Mouse (Mus musculus) bone marrow, adult 2 months (tissue): ENCODE measurements around the gene Exoc6. TPM values are rescaled to one million over a fixed set of nuclear protein-coding genes. Genes with fewer than 3 reads are reported as not detected.
"Not testable (repeated sequence)": the region's sequence is repeated elsewhere in the genome, so short reads cannot be mapped to it uniquely, and the experiment has no call there.

Experiments used
- H3K27ac ChIP-seq: fragments of 200-500 bp; 2 replicates; pipeline ENCODE4 v1.5.1; 2012; ENCODE audit warnings: low read depth, mild to moderate bottlenecking, control low read depth, inconsistent platforms, low read length; ENCODE audit not compliant: control insufficient read depth, poor library complexity, insufficient read depth
- H3K4me1 ChIP-seq: fragments of 200-500 bp; 2 replicates; pipeline ENCODE4 v1.6.1; 2011; ENCODE audit warnings: low read length; ENCODE audit not compliant: control insufficient read depth, insufficient read depth
- H3K4me3 ChIP-seq: fragments of 200-500 bp; replicated peaks from 2 replicates; pipeline ENCODE3; 2011; ENCODE audit warnings: mild to moderate bottlenecking, low read depth, low read length, control low read depth; ENCODE audit not compliant: control insufficient read depth
- CTCF ChIP-seq: fragments of 200-500 bp; IDR thresholded peaks from 2 replicates; pipeline ENCODE4 v1.5.1; 2011; ENCODE audit warnings: low read length, control low read depth; ENCODE audit not compliant: control insufficient read depth, insufficient read depth
- POLR2A ChIP-seq: fragments of 200-500 bp; IDR thresholded peaks from 2 replicates; pipeline ENCODE4 v1.6.1; 2011; ENCODE audit warnings: low read depth, mild to moderate bottlenecking, control low read depth, low read length, borderline replicate concordance; ENCODE audit not compliant: control insufficient read depth
- whole genome bisulfite sequencing: fragments of 180-500 bp; shearing (Covaris S2); methylation state at CpG from one replicate; pipeline ENCODE4 v1.1.7; 2018; 5-methylcytosine and 5-hydroxymethylcytosine counted together
- polyA plus RNA-seq: library from polyadenylated mRNA; stranded (reverse); fragments of >200 nt; gene quantifications from 2 replicates; pipeline ENCODE4 v1.2.4, GENCODE M21; 2011; ENCODE audit warnings: low replicate concordance; ENCODE audit not compliant: missing spikeins, insufficient read depth, insufficient read length

The Exoc6 gene
- polyA plus RNA-seq, 1 experiment = 27.8 TPM

- Histone ChIP-seq H3K4me3 (no peak overlapping the region), H3K4me1 (peaks cover 1% of the 10 kb centered on the region; the same call in 1 of the 2 replicates), H3K27ac (no peak overlapping the region)
- WGBS = 90% methylated on average over 9 of the region's 9 CpGs
- TF ChIP-seq CTCF (no peak), POLR2A (no peak)
These were observed 5.7 kb upstream of the Exoc6 start for GRCm38 (mm10) chr19:37544476-37544875.

DNA sequence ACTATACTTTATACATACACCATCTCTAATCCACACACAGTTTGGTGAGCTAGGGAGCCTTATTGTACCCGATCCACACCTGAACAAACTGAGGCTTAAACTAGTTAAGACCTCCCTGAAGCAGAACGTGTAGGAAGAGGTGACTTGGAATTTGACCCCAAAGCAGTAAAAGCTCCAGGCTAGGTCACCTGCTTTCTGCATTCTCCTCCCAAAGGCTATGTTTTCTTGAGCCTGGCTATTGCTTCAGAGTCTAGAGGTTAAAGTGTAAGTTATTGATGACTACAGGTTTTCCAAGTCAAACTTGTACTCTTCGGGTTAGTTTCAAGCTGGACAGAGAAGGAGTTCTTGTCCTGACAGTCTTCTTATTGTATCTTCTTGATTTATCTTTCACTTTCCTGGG is 5.0 kb upstream of the Exoc6 start:
- H3K4me1 ChIP-seq = peaks cover 1% of the 10 kb centered on the region; the same call in 1 of the 2 replicates
- TF ChIP-seq CTCF (no peak), POLR2A (no peak)
- no peak overlapping the region for H3K4me3 ChIP-seq
- H3K27ac ChIP-seq = no peak overlapping the region
- WGBS = 71% methylated on average over 3 of the region's 3 CpGs

DNA sequence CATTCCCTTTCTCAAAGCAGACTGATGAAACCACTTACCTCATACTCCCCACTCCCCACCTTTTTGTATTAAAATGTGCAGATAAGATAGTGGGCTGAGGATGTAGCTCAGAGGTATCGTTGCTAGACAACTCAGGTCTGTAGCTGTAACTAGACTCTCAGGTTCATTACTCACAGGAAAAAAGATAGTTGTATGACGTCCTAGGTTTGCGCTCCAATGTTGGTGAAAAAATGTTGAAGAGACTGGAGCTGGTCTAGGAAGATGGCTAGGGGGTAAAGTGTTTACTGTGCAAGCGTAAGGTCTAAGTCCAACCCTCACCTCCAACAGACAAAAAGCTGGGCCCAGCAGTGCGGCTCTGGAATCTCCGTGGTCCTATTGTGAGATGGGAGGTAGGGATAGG is 4.5 kb upstream of the Exoc6 start:
- no peak overlapping the region for H3K4me3 ChIP-seq
- 82% methylated on average over 6 of the region's 6 CpGs for WGBS
- H3K4me1 ChIP-seq = peaks cover 1% of the 10 kb centered on the region; the same call in 1 of the 2 replicates
- no peak for TF ChIP-seq POLR2A
- no peak for TF ChIP-seq CTCF
- no peak overlapping the region for H3K27ac ChIP-seq

- Histone ChIP-seq H3K27ac (peak overlapping the region; percentile 11; the same call in 1 of the 2 replicates), H3K4me3 (peak overlapping the region; percentile 2)
- WGBS = 4% methylated on average over 4 of the region's 4 CpGs
These were observed 3.4 kb upstream of the Exoc6 start for GRCm38 (mm10) chr19:37546776-37547175.

GRCm38 (mm10) chr19:37551040-37551566 is 885 bp downstream of the Exoc6 start:
- peak overlapping the region; percentile 98 for H3K27ac ChIP-seq
- peak overlapping the region; percentile 89 for H3K4me3 ChIP-seq
- WGBS = 2% methylated on average over 8 of the region's 8 CpGs
- TF ChIP-seq POLR2A = no peak
- TF ChIP-seq CTCF = no peak
- H3K4me1 ChIP-seq = peaks cover 10% of the 10 kb centered on the region; the same call in 1 of the 2 replicates

More at GRCm38 (mm10) chr19:37546776-37547175, 3.4 kb upstream of the Exoc6 start:
- TF ChIP-seq CTCF = no peak
- no peak for TF ChIP-seq POLR2A
- peaks cover 1% of the 10 kb centered on the region; the same call in 1 of the 2 replicates for H3K4me1 ChIP-seq

DNA sequence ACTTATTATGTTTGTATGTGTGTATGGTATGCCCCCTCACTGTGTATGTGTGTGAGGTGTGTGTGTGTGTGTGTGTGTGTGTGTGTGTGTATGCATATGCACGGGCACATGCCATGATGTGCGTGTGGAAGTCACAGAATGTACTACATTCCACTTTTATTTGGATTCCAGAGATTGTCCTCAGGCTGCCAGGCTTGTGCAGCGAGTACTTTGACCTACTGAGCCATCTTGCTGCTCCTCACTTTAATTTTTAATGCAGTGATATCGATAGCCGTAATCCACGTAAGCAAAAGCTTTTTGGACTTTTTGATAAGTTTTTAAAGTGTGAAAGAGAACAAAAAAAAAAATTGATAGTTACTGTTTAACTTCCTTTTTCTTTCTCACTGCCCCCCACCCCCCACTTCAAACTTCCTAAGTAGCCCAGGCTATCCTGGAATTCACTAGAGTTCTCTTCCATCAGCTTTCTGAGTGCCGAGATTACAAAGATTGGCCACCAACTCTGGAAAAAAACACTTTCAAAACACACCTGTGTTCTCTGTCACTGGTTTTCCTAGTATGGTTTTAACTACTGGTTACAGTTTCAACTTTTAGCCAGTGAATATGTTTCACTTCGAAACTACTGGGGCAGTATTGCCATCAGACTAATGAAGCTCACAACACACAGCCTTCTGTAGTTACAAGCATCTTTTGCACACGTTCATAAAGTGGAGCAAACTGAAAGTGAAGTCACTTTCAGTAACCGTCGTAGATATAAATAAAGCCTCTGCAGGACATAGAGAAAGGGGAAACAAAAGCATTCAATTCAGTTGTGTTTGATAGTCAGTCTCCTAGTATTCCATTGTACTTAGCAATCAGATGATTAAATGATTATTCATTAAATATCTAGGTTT is 3.4 kb downstream of the Exoc6 start:
- 33% methylated on average over 11 of the region's 11 CpGs for WGBS
- H3K4me1 ChIP-seq = peaks cover 9% of the 10 kb centered on the region; the same call in 1 of the 2 replicates
- no peak for TF ChIP-seq CTCF
- H3K4me3 ChIP-seq = no peak overlapping the region
- H3K27ac ChIP-seq = peak overlapping the region; percentile 53; the same call in 1 of the 2 replicates

DNA sequence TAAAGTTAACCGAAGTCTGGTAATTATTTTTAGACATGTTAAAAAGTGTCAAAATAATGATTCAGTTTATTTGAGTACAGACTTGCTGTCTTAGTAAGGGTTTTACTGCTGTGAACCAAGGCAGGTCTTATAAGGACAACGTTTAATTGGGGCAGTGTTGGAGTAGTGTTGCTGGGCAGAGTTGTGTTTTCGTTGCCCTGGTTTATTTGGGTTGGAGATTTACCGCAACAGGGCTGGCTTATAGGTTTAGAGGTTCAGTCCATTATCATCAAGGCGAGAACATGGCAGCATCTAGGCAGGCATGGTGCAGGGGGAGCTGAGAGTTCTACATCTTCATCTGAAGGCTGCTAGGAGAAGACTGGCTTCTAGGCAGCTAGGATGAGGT is 4.0 kb downstream of the Exoc6 start:
- WGBS = 56% methylated on average over 5 of the region's 5 CpGs
- peak overlapping the region; percentile 66; the same call in 1 of the 2 replicates for H3K27ac ChIP-seq
- not testable (repeated sequence) for H3K4me3 ChIP-seq, H3K4me1 ChIP-seq

- H3K4me1 ChIP-seq = peaks cover 16% of the 10 kb centered on the region
- WGBS = 61% methylated on average over 6 of the region's 6 CpGs
- no peak overlapping the region for H3K4me3 ChIP-seq
- TF ChIP-seq CTCF = no peak
- TF ChIP-seq POLR2A = no peak
- peak overlapping the region; percentile 12; the same call in 1 of the 2 replicates for H3K27ac ChIP-seq
These were observed 5.8 kb downstream of the Exoc6 start for GRCm38 (mm10) chr19:37555863-37556566.
